Mouse (Mus musculus) heart, adult 2 months (tissue): ENCODE measurements at regions not wholly inside any gene's neighbourhood (a gene's known extent, or its start where the extent isn't known, plus 50 kb on each side); places are given as distances from the start of the nearest gene placed in this dataset.

Source experiments
- DNase-seq, 2 experiments: peaks; one replicate each; pipeline ENCODE4 v3.0.0; 2021
- H3K27ac ChIP-seq: fragments of 200-600 bp; 2 replicates; pipeline ENCODE4 v1.8.1; 2022
- H3K27me3 ChIP-seq: fragments of 200-500 bp; 2 replicates; pipeline ENCODE4 v1.6.1; 2012; ENCODE audit warnings: mild to moderate bottlenecking, low read length, inconsistent platforms, mixed read lengths; ENCODE audit not compliant: control insufficient read depth, insufficient read depth
- H3K36me3 ChIP-seq: fragments of 200-500 bp; 2 replicates; pipeline ENCODE4 v1.6.1; 2012; ENCODE audit warnings: low read length, inconsistent platforms; ENCODE audit not compliant: control insufficient read depth, insufficient read depth
- H3K4me1 ChIP-seq: fragments of 200-500 bp; 2 replicates; pipeline ENCODE4 v1.6.1; 2011; ENCODE audit warnings: low read length; ENCODE audit not compliant: control insufficient read depth, insufficient read depth
- H3K4me3 ChIP-seq: fragments of 200-600 bp; 2 replicates; pipeline ENCODE4 v1.8.1; 2022
- H3K79me2 ChIP-seq: fragments of 200-500 bp; replicated peaks from 2 replicates; pipeline ENCODE4 v1.6.1; 2012; ENCODE audit warnings: mild to moderate bottlenecking, inconsistent platforms, low read length, moderate library complexity, mixed read lengths; ENCODE audit not compliant: control insufficient read depth, insufficient read depth
- H3K9ac ChIP-seq: fragments of 200-500 bp; 2 replicates; pipeline ENCODE4 v1.6.1; 2012; ENCODE audit warnings: low read depth, mild to moderate bottlenecking, control low read depth, inconsistent platforms, low read length, mixed read lengths
- CTCF ChIP-seq: fragments of 200-600 bp; IDR thresholded peaks from 2 replicates; pipeline ENCODE4 v1.8.1; 2022; ENCODE audit warnings: antibody characterized with exemption, mild to moderate bottlenecking, moderate library complexity
- EP300 ChIP-seq: fragments of 200-500 bp; IDR thresholded peaks from 2 replicates; pipeline ENCODE4 v1.6.1; 2011; ENCODE audit warnings: low read depth, low read length, control low read depth; ENCODE audit not compliant: insufficient read depth
- POLR2A ChIP-seq: fragments of 200-500 bp; IDR thresholded peaks from 2 replicates; pipeline ENCODE4 v1.6.1; 2011; ENCODE audit warnings: mild to moderate bottlenecking, low read depth, low read length, control low read depth; ENCODE audit not compliant: insufficient read depth
- WGBS: fragments of 180-500 bp; shearing (Covaris S2); methylation state at CpG from one replicate; pipeline ENCODE4 v1.1.7; 2018; 5-methylcytosine and 5-hydroxymethylcytosine counted together
- intact Hi-C: fragments of 180-260 bp; cut with DNase I; formaldehyde crosslinking; loops from one replicate; pipeline ENCODE4 v1.15.1; 2025

DNA sequence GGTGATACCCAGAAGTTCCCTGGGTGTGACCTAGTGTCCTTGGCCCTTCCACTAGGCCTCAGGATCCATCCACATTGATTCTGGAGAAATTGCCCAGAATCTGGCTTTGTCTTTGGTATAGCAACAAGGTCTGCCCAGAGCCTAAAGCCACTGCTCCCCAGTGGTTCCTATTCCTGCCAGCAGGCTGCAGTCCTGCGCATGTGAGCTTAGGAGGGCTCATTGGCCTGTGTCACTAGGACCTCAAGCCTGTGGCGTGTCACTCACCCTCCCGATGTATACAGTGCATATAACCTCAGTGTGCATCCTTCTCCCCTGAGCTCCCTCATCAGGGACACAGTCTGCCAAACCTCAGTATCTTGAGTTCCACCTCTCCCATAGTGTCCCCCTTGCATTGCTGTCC lies 261.9 kb downstream of the Cdh26 start:
- no peak for DNase-seq
- no peaks in the 10 kb centered on the region for H3K79me2 ChIP-seq
- H3K27ac ChIP-seq: no peak overlapping the region
- no peaks in the 10 kb centered on the region for H3K36me3 ChIP-seq
- H3K4me3 ChIP-seq: no peak overlapping the region
- intact Hi-C loops: no loop called here
- peaks cover 2% of the 10 kb centered on the region; the same call in 1 of the 2 replicates for H3K4me1 ChIP-seq
- WGBS: 89% methylated on average over 3 of the region's 3 CpGs
- no peaks in the 10 kb centered on the region for H3K27me3 ChIP-seq
- TF ChIP-seq EP300 (no peak), POLR2A (no peak), CTCF (no peak)
- no peak overlapping the region for H3K9ac ChIP-seq

DNA sequence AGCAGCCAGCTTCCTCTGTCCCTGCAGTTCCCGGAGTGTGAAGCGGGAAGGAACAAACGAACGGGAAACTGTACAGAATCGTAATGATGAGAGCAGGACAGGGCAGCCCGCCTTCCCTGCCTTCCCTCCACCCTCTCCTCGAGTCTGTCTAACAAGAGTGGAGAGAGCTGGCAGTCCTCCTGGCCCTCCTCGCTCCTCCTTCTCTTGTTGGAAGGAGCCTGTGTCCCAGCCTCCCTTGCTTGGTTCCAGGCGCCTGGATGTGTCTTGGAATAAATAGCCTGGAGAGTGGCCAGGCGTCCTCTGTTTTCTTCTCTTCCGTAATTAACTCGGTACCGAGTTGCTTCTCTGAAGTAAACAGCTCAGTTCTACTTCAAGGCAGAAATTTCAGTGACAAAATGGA lies 268.3 kb downstream of the Cdh26 start:
- intact Hi-C loops: no loop called here
- WGBS: 55% methylated on average over 13 of the region's 13 CpGs
- H3K4me1 ChIP-seq: no peaks in the 10 kb centered on the region
- TF ChIP-seq POLR2A: no peak
- no peak for TF ChIP-seq CTCF
- no peak for TF ChIP-seq EP300
- H3K27ac ChIP-seq: peak overlapping the region; percentile 52
- H3K9ac ChIP-seq: no peak overlapping the region
- H3K4me3 ChIP-seq: no peak overlapping the region
- peak; percentile 67 to 78 for DNase-seq
- no peaks in the 10 kb centered on the region for H3K27me3 ChIP-seq
- no peaks in the 10 kb centered on the region for H3K36me3 ChIP-seq
- H3K79me2 ChIP-seq: no peaks in the 10 kb centered on the region

DNA sequence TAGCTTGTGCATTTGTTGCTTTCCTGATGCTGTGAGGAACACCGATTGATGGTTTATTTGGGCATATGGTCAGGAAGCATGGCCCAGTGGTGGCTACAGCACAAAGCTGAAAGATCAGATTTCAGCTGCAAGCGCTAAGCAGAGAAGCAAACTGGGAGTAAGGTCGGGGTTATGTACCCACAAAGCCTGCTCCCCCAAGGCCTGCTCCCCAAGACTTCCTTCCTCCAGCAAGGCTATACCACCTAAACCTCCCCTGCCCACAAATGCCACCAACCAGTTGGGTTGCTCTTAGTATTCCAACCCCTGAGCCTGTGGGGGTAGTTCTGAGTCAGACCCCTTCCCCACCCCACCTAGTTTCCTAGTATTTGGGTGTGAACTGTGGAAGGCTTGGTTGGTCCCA lies 270.5 kb downstream of the Cdh26 start:
- TF ChIP-seq POLR2A (no peak), EP300 (no peak), CTCF (no peak)
- Histone ChIP-seq H3K4me1 (no peaks in the 10 kb centered on the region), H3K79me2 (no peaks in the 10 kb centered on the region), H3K9ac (no peak overlapping the region), H3K27ac (no peak overlapping the region), H3K27me3 (no peaks in the 10 kb centered on the region), H3K4me3 (no peak overlapping the region), H3K36me3 (no peaks in the 10 kb centered on the region)
- no peak for DNase-seq
- intact Hi-C loops: no loop called here
- WGBS: 66% methylated on average over 3 of the region's 3 CpGs

DNA sequence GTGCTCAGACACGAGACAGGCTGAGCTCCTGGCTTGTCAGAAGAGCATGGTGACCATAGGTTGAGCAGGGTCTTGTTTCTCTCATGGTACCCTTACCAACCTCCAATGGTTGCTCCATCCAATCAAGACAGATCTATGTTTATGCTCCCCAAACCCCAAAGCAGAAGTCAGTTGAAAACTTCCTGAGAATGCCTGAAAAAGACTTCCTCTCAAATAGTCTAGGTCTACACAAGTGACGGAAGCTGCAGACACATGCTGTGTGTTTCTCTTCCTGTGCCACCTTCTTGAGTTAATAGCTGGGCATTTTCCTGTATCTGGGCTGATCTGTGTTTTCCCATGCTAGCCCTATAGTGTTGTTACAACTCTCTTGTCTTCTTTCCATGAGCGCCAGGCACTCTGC lies 274.2 kb downstream of the Cdh26 start:
- Histone ChIP-seq H3K79me2 (no peaks in the 10 kb centered on the region), H3K27me3 (no peaks in the 10 kb centered on the region), H3K36me3 (no peaks in the 10 kb centered on the region), H3K4me3 (no peak overlapping the region), H3K4me1 (no peaks in the 10 kb centered on the region), H3K9ac (no peak overlapping the region), H3K27ac (no peak overlapping the region)
- DNase-seq: no peak
- intact Hi-C loops: no loop called here
- WGBS: 54% methylated on average over 3 of the region's 3 CpGs
- TF ChIP-seq EP300 (no peak), CTCF (no peak), POLR2A (no peak)

GRCm38 (mm10) chr2:178708649-178709048 lies 278.3 kb downstream of the Cdh26 start:
- no peak for DNase-seq
- WGBS: 63% methylated on average over 2 of the region's 2 CpGs
- no peak overlapping the region for H3K27ac ChIP-seq

GRCm38 (mm10) chr2:178709192-178709881 lies 279.0 kb downstream of the Cdh26 start:
- Histone ChIP-seq H3K79me2 (no peaks in the 10 kb centered on the region), H3K27ac (no peak overlapping the region), H3K4me3 (no peak overlapping the region), H3K4me1 (no peaks in the 10 kb centered on the region; the same call in 1 of the 2 replicates), H3K9ac (no peak overlapping the region), H3K36me3 (no peaks in the 10 kb centered on the region), H3K27me3 (no peaks in the 10 kb centered on the region)
- WGBS: 64% methylated on average over 5 of the region's 5 CpGs
- intact Hi-C loops: no loop called here
- TF ChIP-seq CTCF: no peak
- no peak for TF ChIP-seq POLR2A
- TF ChIP-seq EP300: no peak
- DNase-seq: no peak

More at GRCm38 (mm10) chr2:178708649-178709048, 278.3 kb downstream of the Cdh26 start:
- Histone ChIP-seq H3K4me3 (no peak overlapping the region), H3K79me2 (no peaks in the 10 kb centered on the region), H3K27me3 (no peaks in the 10 kb centered on the region), H3K36me3 (no peaks in the 10 kb centered on the region), H3K4me1 (no peaks in the 10 kb centered on the region; the same call in 1 of the 2 replicates), H3K9ac (no peak overlapping the region)
- intact Hi-C loops: no loop called here
- TF ChIP-seq POLR2A: no peak
- TF ChIP-seq CTCF: no peak
- TF ChIP-seq EP300: no peak
